Mouse (Mus musculus) brown adipose tissue, adult 24 weeks (tissue): ENCODE results near the gene Rap1gap2. TPM values are rescaled to one million over a fixed set of nuclear protein-coding genes. Genes with fewer than 3 reads are reported as not detected.
A peak's percentile ranks its signal among the peaks of the same experiment; 100 is the strongest.

Experiments used
- H3K27ac ChIP-seq: fragments of 200-500 bp; replicated peaks from 2 replicates; pipeline ENCODE4 v1.5.1; 2012; ENCODE audit warnings: low read depth, mild to moderate bottlenecking, low read length
- H3K4me1 ChIP-seq: fragments of 200-500 bp; 2 replicates; pipeline ENCODE4 v1.6.1; 2012; ENCODE audit warnings: low read length, mixed read lengths; ENCODE audit not compliant: control insufficient read depth, insufficient read depth, insufficient read length
- H3K4me3 ChIP-seq: fragments of 200-500 bp; 2 replicates; pipeline ENCODE4 v1.5.1; 2012; ENCODE audit warnings: low read depth, mild to moderate bottlenecking, low read length, moderate library complexity; ENCODE audit not compliant: insufficient read depth
- polyA plus RNA-seq: library from polyadenylated mRNA; stranded (reverse); fragments of >200 nt; gene quantifications from 2 replicates; pipeline ENCODE4 v1.2.4, GENCODE M21; 2012; ENCODE audit not compliant: missing spikeins, insufficient read depth, insufficient read length

Rap1gap2 gene
- polyA plus RNA-seq, result 2.2 and 4.5 TPM in 2 replicates

GRCm38 (mm10) chr11:74610545-74611176 is at the start of gene Rap1gap2:
Gene Rap1gap2, minus strand, starts transcription at chr11:74610915.
- Histone ChIP-seq H3K27ac (no peak within 1 kb of the TSS), H3K4me1 (no peaks in the 10 kb centered on the region), H3K4me3 (peak within 1 kb of the TSS; percentile 45)

- Histone ChIP-seq H3K27ac (no peak overlapping the region), H3K4me1 (no peaks in the 10 kb centered on the region), H3K4me3 (no peak overlapping the region)
Measured at GRCm38 (mm10) chr11:74660336-74660735, 49.6 kb upstream of the Rap1gap2 start.

GRCm38 (mm10) chr11:74655941-74656340 is 45.2 kb upstream of the Rap1gap2 start:
- Histone ChIP-seq H3K4me3 (no peak overlapping the region), H3K27ac (no peak overlapping the region), H3K4me1 (peaks cover 3% of the 10 kb centered on the region; the same call in 1 of the 2 replicates)

- H3K4me1 ChIP-seq, result peaks cover 3% of the 10 kb centered on the region; the same call in 1 of the 2 replicates
- peak overlapping the region; percentile 69 for H3K27ac ChIP-seq
- H3K4me3 ChIP-seq, result peak overlapping the region; percentile 48
Measured at GRCm38 (mm10) chr11:74653385-74653784, 42.7 kb upstream of the Rap1gap2 start.

- peaks cover 3% of the 10 kb centered on the region; the same call in 1 of the 2 replicates for H3K4me1 ChIP-seq
- H3K27ac ChIP-seq, result peak overlapping the region; percentile 69
- peak overlapping the region; percentile 91 for H3K4me3 ChIP-seq
Measured at GRCm38 (mm10) chr11:74652791-74653191, 42.1 kb upstream of the Rap1gap2 start.

- Histone ChIP-seq H3K4me1 (peaks cover 3% of the 10 kb centered on the region; the same call in 1 of the 2 replicates), H3K4me3 (peak overlapping the region; percentile 91), H3K27ac (peak overlapping the region; percentile 78)
Measured at GRCm38 (mm10) chr11:74650576-74651100, 39.9 kb upstream of the Rap1gap2 start.

- peak overlapping the region; percentile 91 for H3K4me3 ChIP-seq
- peaks cover 3% of the 10 kb centered on the region; the same call in 1 of the 2 replicates for H3K4me1 ChIP-seq
- H3K27ac ChIP-seq, result peak overlapping the region; percentile 95
Measured at GRCm38 (mm10) chr11:74649647-74650551, 39.2 kb upstream of the Rap1gap2 start.

GRCm38 (mm10) chr11:74649095-74649646 is 38.5 kb upstream of the Rap1gap2 start, which contains the start of gene Cluh:
Gene Cluh, plus strand, starts transcription at chr11:74649495.
- peak within 1 kb of the TSS; percentile 91 for H3K4me3 ChIP-seq
- peak within 1 kb of the TSS; percentile 95 for H3K27ac ChIP-seq
- H3K4me1 ChIP-seq, result peaks cover 3% of the 10 kb centered on the region; the same call in 1 of the 2 replicates

GRCm38 (mm10) chr11:74648676-74649075 is 38.0 kb upstream of the Rap1gap2 start:
- Histone ChIP-seq H3K4me1 (peaks cover 3% of the 10 kb centered on the region; the same call in 1 of the 2 replicates), H3K4me3 (peak overlapping the region; percentile 57), H3K27ac (peak overlapping the region; percentile 90)

GRCm38 (mm10) chr11:74647966-74648365 is 37.3 kb upstream of the Rap1gap2 start:
- no peak overlapping the region for H3K4me3 ChIP-seq
- peaks cover 3% of the 10 kb centered on the region; the same call in 1 of the 2 replicates for H3K4me1 ChIP-seq
- H3K27ac ChIP-seq, result peak overlapping the region; percentile 90

- H3K4me3 ChIP-seq, result no peak overlapping the region
- peaks cover 18% of the 10 kb centered on the region for H3K4me1 ChIP-seq
- no peak overlapping the region for H3K27ac ChIP-seq
Measured at GRCm38 (mm10) chr11:74639628-74640027, 28.9 kb upstream of the Rap1gap2 start.

- Histone ChIP-seq H3K4me3 (peak overlapping the region; percentile 83), H3K27ac (peak overlapping the region; percentile 51; the same call in 1 of the 2 replicates), H3K4me1 (peaks cover 18% of the 10 kb centered on the region)
Measured at GRCm38 (mm10) chr11:74638791-74639411, 28.2 kb upstream of the Rap1gap2 start.

GRCm38 (mm10) chr11:74637971-74638790 is 27.5 kb upstream of the Rap1gap2 start:
- Histone ChIP-seq H3K4me3 (peak overlapping the region; percentile 83), H3K4me1 (peaks cover 18% of the 10 kb centered on the region), H3K27ac (peak overlapping the region; percentile 51)

GRCm38 (mm10) chr11:74637486-74637885 is 26.8 kb upstream of the Rap1gap2 start:
- peaks cover 18% of the 10 kb centered on the region for H3K4me1 ChIP-seq
- H3K4me3 ChIP-seq, result peak overlapping the region; percentile 83
- H3K27ac ChIP-seq, result peak overlapping the region; percentile 23; the same call in 1 of the 2 replicates
